Mouse (Mus musculus) G1E (cell line): ENCODE results near the gene Mast3.

Experiments
- GATA1 ChIP-seq: IDR thresholded peaks from 2 replicates; pipeline ENCODE4 v1.6.1; 2012; ENCODE audit warnings: borderline replicate concordance, low read length, inconsistent platforms, mixed read lengths
- POLR2AphosphoS5 ChIP-seq: IDR thresholded peaks from 2 replicates; pipeline ENCODE4 v1.6.1; 2012; ENCODE audit warnings: low read depth, low read length, inconsistent platforms; ENCODE audit not compliant: insufficient replicate concordance

DNA sequence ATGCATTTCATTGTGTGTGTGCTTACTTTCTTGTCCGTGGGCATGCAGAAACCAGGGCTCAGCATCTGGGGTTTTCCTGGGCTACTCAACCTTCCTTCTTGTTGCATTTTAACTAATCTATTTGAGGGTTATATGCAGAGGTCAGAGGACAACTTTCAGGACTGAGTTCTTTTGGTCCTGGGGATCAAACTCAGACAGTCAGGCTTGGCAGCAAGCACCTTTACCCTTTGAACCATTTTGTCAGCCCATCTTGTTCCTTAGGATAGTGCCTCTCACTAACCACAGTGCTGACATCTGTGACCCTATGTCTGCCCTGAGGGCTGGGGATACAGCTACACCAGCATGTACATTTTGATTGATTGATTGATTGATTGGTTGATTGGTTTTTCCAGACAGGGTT, 22.9 kb upstream of the Mast3 start:
- TF ChIP-seq POLR2AphosphoS5 (no peak), GATA1 (no peak)
